Mouse (Mus musculus): ENCODE measurements around the gene Acot3.
"Not testable (repeated sequence)": the region's sequence is repeated elsewhere in the genome, so short reads cannot be mapped to it uniquely, and the experiment has no call there.

Gene Acot3

GRCm38 (mm10) chr12:84042248-84042647 is 9.7 kb upstream of the Acot3 start:
- no peak for DNase-seq (ENCODE audit: low spot score in 2 of 2)

GRCm38 (mm10) chr12:84044045-84044444 is 7.9 kb upstream of the Acot3 start:
- no peak for DNase-seq (ENCODE audit: low spot score in 2 of 2)

- no peak for DNase-seq (ENCODE audit: low spot score in 2 of 2)
These were observed 5.0 kb upstream of the Acot3 start for GRCm38 (mm10) chr12:84046906-84047305.

GRCm38 (mm10) chr12:84050744-84051143 is 1.2 kb upstream of the Acot3 start:
- DNase-seq (ENCODE audit: low spot score in 2 of 2) = not testable (repeated sequence)

DNA sequence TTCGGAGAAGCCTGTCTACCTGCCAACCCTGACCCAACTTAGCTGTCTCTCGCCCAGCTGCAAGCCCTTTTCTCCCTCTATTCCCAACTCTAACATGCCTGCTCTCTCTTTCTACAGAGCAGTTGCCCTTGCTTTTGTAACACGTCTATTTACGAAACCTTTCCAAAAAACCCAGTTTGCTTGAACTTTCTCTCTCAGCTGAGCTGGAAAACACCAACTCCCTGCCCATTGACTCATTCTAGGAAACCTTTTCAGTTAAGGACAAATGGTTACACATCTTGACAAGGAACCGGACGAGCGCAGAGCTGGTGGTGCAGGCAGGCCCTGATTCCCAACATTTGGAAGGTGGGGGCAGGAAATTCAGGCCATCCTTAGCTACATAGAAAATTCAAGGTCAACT is 665 bp downstream of the Acot3 start:
- DNase-seq (ENCODE audit: low spot score in 2 of 2) = no peak

DNA sequence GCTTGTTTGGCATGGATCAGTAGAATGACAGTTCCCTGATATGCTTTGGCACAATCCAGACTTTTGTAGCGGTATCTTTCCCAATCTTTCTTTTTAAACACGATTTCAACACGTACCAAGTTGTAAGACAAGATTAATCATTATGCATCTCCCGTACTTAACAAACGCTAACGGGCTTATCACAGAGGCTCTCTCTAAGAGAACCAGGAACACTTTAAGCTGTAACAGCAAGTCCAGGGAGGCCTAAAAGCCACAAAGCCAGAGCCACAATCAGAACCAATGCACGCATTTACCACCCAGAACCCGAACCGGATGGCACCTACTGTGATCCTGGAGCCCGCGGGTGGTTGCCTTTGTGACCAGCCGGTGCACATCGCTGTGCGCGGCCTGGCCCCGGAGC is 1.2 kb downstream of the Acot3 start:
- DNase-seq (ENCODE audit: low spot score in 2 of 2) = no peak

- DNase-seq (ENCODE audit: low spot score in 2 of 2) = no peak
These were observed 1.9 kb downstream of the Acot3 start for GRCm38 (mm10) chr12:84053679-84054391.

DNA sequence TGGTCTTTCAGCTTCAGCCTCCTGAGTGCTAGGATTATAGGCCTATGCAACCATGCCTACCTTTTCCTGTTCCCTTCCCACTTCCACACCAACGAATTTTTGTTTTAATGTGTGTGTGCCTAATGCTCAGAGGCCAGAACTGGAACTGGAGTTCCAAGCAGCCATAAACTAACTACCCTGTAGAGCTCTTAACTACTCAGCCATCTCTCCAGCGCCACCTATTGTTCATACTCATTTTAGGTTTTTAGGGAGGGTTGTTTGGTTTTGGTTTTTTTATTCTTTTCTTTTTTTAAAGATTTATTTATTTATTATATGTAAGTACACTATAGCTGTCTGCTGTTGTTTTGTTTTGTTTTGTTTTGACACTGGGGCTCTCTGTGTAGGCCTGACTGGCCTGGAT is 9.0 kb downstream of the Acot3 start:
- DNase-seq (ENCODE audit: low spot score in 2 of 2) = no peak

GRCm38 (mm10) chr12:84062336-84062735 is 10.4 kb downstream of the Acot3 start:
- no peak for DNase-seq (ENCODE audit: low spot score in 2 of 2)

DNA sequence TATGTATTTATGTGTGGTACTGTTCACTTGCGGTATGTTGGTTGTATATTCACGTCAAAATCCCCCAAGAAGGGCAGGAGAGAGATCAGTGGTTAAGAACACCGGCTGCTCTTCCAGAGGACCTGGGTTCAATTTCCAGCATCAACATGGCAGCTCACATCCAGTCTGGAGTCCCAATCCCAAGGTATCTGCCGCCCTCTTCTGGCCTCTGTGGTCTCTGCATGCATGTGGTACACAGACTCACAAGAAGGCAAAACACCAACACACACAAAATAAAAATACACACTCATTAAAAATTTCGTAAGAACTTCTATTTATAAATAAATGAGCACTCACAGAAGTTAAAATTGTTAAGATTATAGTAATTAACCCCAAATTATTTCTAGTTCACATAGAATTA is 11.3 kb downstream of the Acot3 start:
- DNase-seq (ENCODE audit: low spot score in 2 of 2) = no peak

GRCm38 (mm10) chr12:84063833-84064232 is 11.9 kb downstream of the Acot3 start:
- no peak for DNase-seq (ENCODE audit: low spot score in 2 of 2)

DNA sequence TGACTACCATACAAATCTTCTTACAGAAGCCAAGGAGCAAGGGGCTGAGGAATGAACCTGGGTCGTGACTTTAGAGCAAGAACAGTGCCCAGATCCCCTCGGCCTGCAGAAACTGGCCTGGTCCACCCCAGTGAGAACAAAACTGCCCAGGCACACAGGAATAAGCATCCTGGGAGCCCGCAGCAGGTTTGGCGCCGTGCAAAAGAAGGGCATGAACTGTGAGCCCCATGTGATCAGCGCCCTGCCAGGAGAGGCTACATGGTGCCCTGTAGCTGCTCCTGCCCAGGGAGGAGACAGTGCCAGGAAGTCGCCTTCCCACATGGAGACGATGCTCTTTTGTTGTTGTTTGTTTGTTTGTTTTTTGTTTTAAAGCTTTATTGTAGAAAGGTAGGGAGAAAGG is 12.7 kb downstream of the Acot3 start:
- no peak for DNase-seq (ENCODE audit: low spot score in 2 of 2)

GRCm38 (mm10) chr12:84067752-84068151 is 15.8 kb downstream of the Acot3 start:
- DNase-seq (ENCODE audit: low spot score in 2 of 2) = no peak

DNA sequence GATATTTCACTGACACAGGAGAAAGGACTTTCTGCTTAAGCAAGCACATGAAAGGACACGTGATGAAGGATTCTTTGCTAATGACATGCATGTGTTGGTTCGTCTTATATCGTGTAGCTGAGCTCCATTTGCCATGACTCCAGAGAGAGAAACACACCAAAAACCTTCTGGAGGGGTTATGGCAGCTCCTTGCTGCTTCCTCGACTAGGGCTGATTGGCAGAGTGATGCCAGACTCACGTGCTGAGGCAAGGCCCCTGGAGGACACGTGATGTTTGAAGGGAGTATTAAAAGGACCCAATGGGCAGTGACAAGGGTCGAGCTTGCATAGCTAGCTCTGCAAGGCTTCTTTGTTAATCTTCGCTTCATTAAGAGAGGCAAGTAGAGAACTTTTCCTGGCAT is 16.4 kb downstream of the Acot3 start:
- DNase-seq (ENCODE audit: low spot score in 2 of 2) = no peak

- DNase-seq (ENCODE audit: low spot score in 2 of 2) = no peak
These were observed 17.0 kb downstream of the Acot3 start, which contains the start of gene Acot5 for GRCm38 (mm10) chr12:84068986-84069385. Gene Acot5 (plus strand): TSS chr12:84069325.

DNA sequence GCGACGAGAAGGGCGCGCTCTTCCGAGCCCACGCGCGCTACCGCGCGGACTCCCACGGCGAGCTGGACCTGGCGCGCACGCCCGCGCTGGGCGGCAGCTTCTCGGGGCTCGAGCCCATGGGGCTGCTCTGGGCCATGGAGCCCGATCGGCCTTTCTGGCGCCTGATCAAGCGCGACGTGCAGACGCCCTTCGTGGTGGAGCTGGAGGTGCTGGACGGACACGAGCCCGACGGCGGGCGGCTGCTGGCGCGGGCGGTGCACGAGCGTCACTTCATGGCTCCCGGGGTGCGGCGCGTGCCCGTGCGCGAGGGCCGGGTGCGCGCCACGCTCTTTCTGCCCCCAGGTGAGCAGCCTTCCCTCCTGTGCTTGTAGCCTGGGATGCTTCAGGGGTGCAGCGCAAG is 17.6 kb downstream of the Acot3 start:
- peak in 1 of 2 experiments; percentile 20 for DNase-seq (ENCODE audit: low spot score in 2 of 2)

DNA sequence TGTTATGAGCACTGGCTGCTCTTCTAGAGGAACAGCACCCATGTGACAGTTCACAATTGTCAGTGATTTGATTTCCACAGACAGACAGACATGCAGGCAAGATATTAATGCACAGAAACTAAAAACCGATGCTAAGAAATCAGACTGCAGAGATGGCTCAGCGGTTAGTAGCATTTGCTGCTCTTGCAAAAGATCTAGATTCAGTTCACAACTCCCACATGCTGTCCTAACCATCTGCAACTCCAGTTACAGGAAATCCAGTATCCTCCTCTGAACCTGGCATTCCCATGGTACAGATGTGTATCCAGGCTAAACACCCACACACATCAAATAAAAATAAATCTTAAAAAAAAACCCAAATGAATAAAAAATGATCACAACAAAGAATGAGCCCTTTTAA is 19.8 kb downstream of the Acot3 start:
- DNase-seq (ENCODE audit: low spot score in 2 of 2) = no peak

GRCm38 (mm10) chr12:84077371-84077990 is 25.5 kb downstream of the Acot3 start:
- DNase-seq (ENCODE audit: low spot score in 2 of 2) = no peak

DNA sequence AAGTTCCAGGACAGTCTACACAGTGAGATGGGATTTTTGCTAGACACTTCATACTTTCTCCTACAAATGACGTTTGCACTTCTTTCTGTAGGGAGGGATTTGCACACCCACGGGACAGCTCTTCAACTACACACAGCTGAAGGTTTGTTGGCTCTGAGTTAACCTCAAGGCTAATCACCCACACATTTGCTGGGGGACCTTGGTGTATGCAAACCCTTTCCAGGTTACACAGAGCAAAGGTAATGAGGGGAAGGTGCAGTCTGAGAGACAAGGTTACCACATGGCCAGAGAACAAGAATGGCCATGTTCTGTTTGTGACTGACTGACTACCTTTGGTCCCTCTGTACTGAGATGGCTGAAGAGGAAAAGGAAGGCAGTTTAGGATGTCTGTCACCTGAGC is 31.9 kb downstream of the Acot3 start:
- DNase-seq (ENCODE audit: low spot score in 2 of 2) = no peak

GRCm38 (mm10) chr12:84084581-84084980 is 32.6 kb downstream of the Acot3 start:
- no peak for DNase-seq (ENCODE audit: low spot score in 2 of 2)

DNA sequence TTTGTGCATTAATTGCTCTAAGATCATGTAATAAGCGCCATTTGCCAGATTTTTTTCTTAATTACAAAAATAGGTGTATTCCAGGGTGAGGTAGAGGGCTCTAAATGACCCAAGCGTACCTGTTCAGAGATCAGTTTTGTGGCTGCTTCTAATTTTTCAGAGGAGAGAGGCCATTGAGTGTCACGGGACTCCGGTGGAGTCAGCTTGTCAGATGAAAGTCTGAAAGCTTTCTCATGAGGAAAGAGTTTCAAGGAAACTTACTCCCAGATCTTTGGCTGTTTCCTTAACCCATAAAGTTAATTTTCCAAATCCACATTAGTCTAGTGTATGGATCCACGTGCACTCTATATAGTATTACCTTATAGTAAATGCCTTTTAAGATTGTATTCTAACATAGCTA is 42.7 kb downstream of the Acot3 start:
- DNase-seq (ENCODE audit: low spot score in 2 of 2) = not testable (repeated sequence)

- DNase-seq (ENCODE audit: low spot score in 2 of 2) = no peak
These were observed 47.7 kb downstream of the Acot3 start for GRCm38 (mm10) chr12:84099605-84100004.

DNA sequence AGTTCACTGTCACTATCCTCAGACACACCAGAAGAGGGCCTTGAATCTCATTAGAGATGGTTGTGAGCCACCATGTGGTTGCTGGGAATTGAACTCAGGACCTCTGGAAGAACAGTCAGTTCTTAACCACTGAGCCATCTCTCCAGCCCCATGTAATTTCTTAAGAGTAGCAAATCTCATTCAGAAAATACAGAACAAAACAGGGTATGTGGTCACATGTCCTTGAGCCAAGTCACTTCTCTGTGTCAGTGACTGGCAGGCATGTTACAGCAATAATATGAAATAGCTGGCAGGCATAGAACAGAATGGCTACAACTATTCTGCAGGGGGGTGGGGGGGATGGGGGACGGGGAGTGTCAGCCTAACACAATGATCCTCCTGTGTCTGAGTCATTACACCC is 48.1 kb downstream of the Acot3 start:
- DNase-seq (ENCODE audit: low spot score in 2 of 2) = no peak
